Mouse (Mus musculus): Measurements from ENCODE around the gene Gpr155. TPM values are rescaled to one million over a fixed set of nuclear protein-coding genes. Genes with fewer than 3 reads are reported as not detected.

Gene Gpr155
- polyA plus RNA-seq, 1 experiment from 2014 or later, result 9.5 TPM

GRCm38 (mm10) chr2:73351496-73351895 is 34.9 kb downstream of the Gpr155 start:
- ATAC-seq (ENCODE audit: insufficient number of reproducible peaks, insufficient read depth, low FRiP score, low TSS enrichment, low read depth), result no peak

DNA sequence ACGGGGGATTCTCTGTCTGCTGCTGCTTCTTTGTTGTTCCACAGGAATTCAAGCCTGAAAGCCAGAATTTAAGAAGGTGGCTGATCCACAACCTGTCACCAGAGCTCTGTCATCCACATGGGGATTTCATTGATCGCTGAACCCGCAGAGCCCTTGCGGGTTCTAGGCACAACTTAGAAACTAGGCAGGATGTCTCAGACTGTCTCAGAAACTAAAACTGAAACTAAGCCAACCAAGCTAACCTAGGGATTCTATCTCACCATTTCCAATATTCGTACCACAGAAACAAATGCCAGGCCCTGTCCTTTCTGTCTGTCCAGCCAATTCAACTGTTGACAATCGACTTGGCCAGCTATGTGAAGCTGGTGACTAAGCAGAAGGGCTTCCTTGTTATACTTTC is 38.2 kb downstream of the Gpr155 start:
- H3K36me3 ChIP-seq, result no peaks in the 10 kb centered on the region
- no peaks in the 10 kb centered on the region for H3K9me3 ChIP-seq
- H3K4me1 ChIP-seq, result peaks cover 43% of the 10 kb centered on the region
- no peaks in the 10 kb centered on the region for H3K27me3 ChIP-seq
- 81% methylated on average over 6 of the region's 6 CpGs for WGBS
- no peak overlapping the region for H3K9ac ChIP-seq
- no peak for ATAC-seq (ENCODE audit: insufficient number of reproducible peaks, insufficient read depth, low FRiP score, low TSS enrichment, low read depth)
- H3K4me3 ChIP-seq, result no peak overlapping the region
- H3K4me2 ChIP-seq, result no peak overlapping the region
- H3K27ac ChIP-seq, result no peak overlapping the region

More at GRCm38 (mm10) chr2:73351496-73351895, 34.9 kb downstream of the Gpr155 start:
- Histone ChIP-seq H3K27ac (no peak overlapping the region; the same call in 1 of the 2 replicates), H3K9ac (no peak overlapping the region), H3K4me1 (peaks cover 30% of the 10 kb centered on the region), H3K9me3 (no peaks in the 10 kb centered on the region), H3K4me2 (no peak overlapping the region), H3K4me3 (no peak overlapping the region), H3K36me3 (no peaks in the 10 kb centered on the region), H3K27me3 (no peaks in the 10 kb centered on the region)
- whole genome bisulfite sequencing, result 34% methylated on average over 5 of the region's 5 CpGs

DNA sequence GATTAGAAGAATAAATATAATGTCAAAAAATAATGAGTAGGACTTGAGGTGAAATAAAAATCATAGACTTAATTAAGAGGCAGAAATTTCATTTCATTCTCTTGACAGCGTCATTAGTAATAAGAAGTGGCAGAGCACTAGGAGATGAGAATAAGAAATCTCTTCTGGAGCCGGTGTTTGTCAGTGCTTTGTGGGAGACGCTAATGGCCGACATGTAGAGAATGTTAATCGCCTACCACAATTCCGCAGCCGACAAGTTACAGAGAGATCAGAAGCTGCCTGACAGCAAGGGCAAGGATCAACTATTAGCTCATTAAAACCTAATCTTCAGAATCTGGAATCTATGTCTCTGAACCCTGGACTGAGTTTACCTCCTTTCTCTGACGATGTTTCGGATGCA is 38.6 kb downstream of the Gpr155 start:
- H3K4me3 ChIP-seq, result no peak overlapping the region
- H3K4me2 ChIP-seq, result no peak overlapping the region
- H3K36me3 ChIP-seq, result no peaks in the 10 kb centered on the region
- 54% methylated on average over 9 of the region's 9 CpGs for WGBS
- ATAC-seq (ENCODE audit: insufficient number of reproducible peaks, insufficient read depth, low FRiP score, low TSS enrichment, low read depth), result no peak
- H3K9me3 ChIP-seq, result no peaks in the 10 kb centered on the region
- H3K4me1 ChIP-seq, result peaks cover 43% of the 10 kb centered on the region
- H3K27me3 ChIP-seq, result no peaks in the 10 kb centered on the region
- no peak overlapping the region for H3K9ac ChIP-seq
- no peak overlapping the region for H3K27ac ChIP-seq

- Histone ChIP-seq H3K27ac (no peak overlapping the region), H3K9ac (no peak overlapping the region), H3K9me3 (no peaks in the 10 kb centered on the region), H3K27me3 (no peaks in the 10 kb centered on the region), H3K4me3 (no peak overlapping the region), H3K36me3 (no peaks in the 10 kb centered on the region), H3K4me2 (no peak overlapping the region), H3K4me1 (peaks cover 42% of the 10 kb centered on the region)
- WGBS, result 20% methylated on average over 6 of the region's 6 CpGs
- ATAC-seq (ENCODE audit: insufficient number of reproducible peaks, insufficient read depth, low FRiP score, low TSS enrichment, low read depth), result no peak; the same call in 1 of the 2 replicates
Observed at GRCm38 (mm10) chr2:73347136-73347535, 39.2 kb downstream of the Gpr155 start.

DNA sequence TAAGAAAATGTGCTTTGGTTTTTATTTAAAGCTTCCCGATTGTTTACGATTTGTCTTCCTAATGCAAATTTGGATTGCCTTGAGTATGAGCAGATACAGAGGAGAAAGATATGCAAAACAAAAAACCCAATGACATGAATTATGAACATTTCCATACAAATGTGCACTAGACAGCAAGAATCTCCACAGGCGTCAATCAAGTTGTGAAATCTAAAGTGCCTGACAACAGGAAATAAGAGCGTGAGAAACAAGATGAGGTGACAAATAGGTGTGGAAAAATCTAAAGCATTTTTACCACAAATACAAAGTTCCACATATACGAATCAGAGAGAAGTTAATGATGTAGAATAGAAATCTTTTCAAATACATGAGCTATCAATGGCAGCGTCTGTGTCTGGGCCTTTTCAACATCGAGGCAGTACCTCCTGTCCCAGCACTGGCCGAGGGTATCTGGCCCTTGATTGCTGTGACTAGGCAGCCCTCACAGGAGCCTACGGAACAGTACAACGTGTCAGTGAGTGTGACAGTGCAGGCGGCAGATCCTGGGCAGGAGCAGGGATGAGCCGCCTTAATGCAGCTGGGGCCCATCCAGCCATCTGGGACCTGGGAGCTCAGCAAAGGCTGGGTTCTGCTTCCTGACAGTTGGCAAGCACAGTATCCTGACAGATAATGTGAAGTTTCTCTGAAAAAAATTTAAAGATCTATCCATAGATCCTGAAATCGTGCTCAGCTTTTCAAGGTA is 39.9 kb downstream of the Gpr155 start:
- peaks cover 36% of the 10 kb centered on the region for H3K4me1 ChIP-seq
- H3K36me3 ChIP-seq, result no peaks in the 10 kb centered on the region
- H3K27me3 ChIP-seq, result no peaks in the 10 kb centered on the region
- H3K9me3 ChIP-seq, result no peaks in the 10 kb centered on the region
- H3K4me3 ChIP-seq, result no peak overlapping the region
- H3K9ac ChIP-seq, result no peak overlapping the region
- H3K4me2 ChIP-seq, result no peak overlapping the region
- no peak for ATAC-seq (ENCODE audit: insufficient number of reproducible peaks, insufficient read depth, low FRiP score, low TSS enrichment, low read depth)
- WGBS, result 61% methylated on average over 13 of the region's 13 CpGs
- peak overlapping the region; percentile 23; the same call in 1 of the 2 replicates for H3K27ac ChIP-seq

GRCm38 (mm10) chr2:73345204-73345603 is 41.2 kb downstream of the Gpr155 start:
- Histone ChIP-seq H3K4me1 (peaks cover 32% of the 10 kb centered on the region), H3K9ac (no peak overlapping the region), H3K9me3 (no peaks in the 10 kb centered on the region), H3K27ac (0 out of 2 replicates have a peak overlapping the region, but pooled peaks have one; percentile 16), H3K36me3 (no peaks in the 10 kb centered on the region), H3K4me3 (no peak overlapping the region), H3K27me3 (no peaks in the 10 kb centered on the region), H3K4me2 (no peak overlapping the region)
- ATAC-seq (ENCODE audit: insufficient number of reproducible peaks, insufficient read depth, low FRiP score, low TSS enrichment, low read depth), result no peak
- 46% methylated on average over 4 of the region's 4 CpGs for WGBS

GRCm38 (mm10) chr2:73343701-73344100 is 42.7 kb downstream of the Gpr155 start:
- WGBS, result 75% methylated on average over 5 of the region's 5 CpGs
- no peaks in the 10 kb centered on the region for H3K9me3 ChIP-seq
- no peak overlapping the region for H3K9ac ChIP-seq
- H3K4me3 ChIP-seq, result no peak overlapping the region
- no peak overlapping the region for H3K27ac ChIP-seq
- no peaks in the 10 kb centered on the region for H3K36me3 ChIP-seq
- H3K4me1 ChIP-seq, result peaks cover 32% of the 10 kb centered on the region
- H3K27me3 ChIP-seq, result no peaks in the 10 kb centered on the region
- ATAC-seq (ENCODE audit: insufficient number of reproducible peaks, insufficient read depth, low FRiP score, low TSS enrichment, low read depth), result no peak
- no peak overlapping the region for H3K4me2 ChIP-seq

- H3K9ac ChIP-seq, result no peak overlapping the region
- H3K4me3 ChIP-seq, result no peak overlapping the region
- H3K9me3 ChIP-seq, result no peaks in the 10 kb centered on the region
- no peak for ATAC-seq (ENCODE audit: insufficient number of reproducible peaks, insufficient read depth, low FRiP score, low TSS enrichment, low read depth)
- no peaks in the 10 kb centered on the region for H3K36me3 ChIP-seq
- WGBS, result 72% methylated on average over 8 of the region's 8 CpGs
- H3K4me1 ChIP-seq, result no peaks in the 10 kb centered on the region
- no peak overlapping the region for H3K4me2 ChIP-seq
- no peaks in the 10 kb centered on the region for H3K27me3 ChIP-seq
- no peak overlapping the region for H3K27ac ChIP-seq
Observed at GRCm38 (mm10) chr2:73338415-73338814, 48.0 kb downstream of the Gpr155 start.

GRCm38 (mm10) chr2:73335949-73336348 is 50.4 kb downstream of the Gpr155 start:
- ATAC-seq (ENCODE audit: insufficient number of reproducible peaks, insufficient read depth, low FRiP score, low TSS enrichment, low read depth), result no peak
- 84% methylated on average over 3 of the region's 3 CpGs for WGBS
- no peak overlapping the region for H3K27ac ChIP-seq
- no peaks in the 10 kb centered on the region for H3K27me3 ChIP-seq
- H3K9me3 ChIP-seq, result no peaks in the 10 kb centered on the region
- no peak overlapping the region for H3K9ac ChIP-seq
- H3K36me3 ChIP-seq, result no peaks in the 10 kb centered on the region
- H3K4me3 ChIP-seq, result no peak overlapping the region
- no peaks in the 10 kb centered on the region for H3K4me1 ChIP-seq
- no peak overlapping the region for H3K4me2 ChIP-seq

- Histone ChIP-seq H3K4me3 (no peak overlapping the region), H3K9ac (no peak overlapping the region), H3K27me3 (no peaks in the 10 kb centered on the region), H3K4me1 (no peaks in the 10 kb centered on the region), H3K36me3 (no peaks in the 10 kb centered on the region), H3K9me3 (no peaks in the 10 kb centered on the region), H3K27ac (no peak overlapping the region), H3K4me2 (no peak overlapping the region)
- no peak for ATAC-seq (ENCODE audit: insufficient number of reproducible peaks, insufficient read depth, low FRiP score, low TSS enrichment, low read depth)
- WGBS, result 88% methylated on average over 5 of the region's 5 CpGs
Observed at GRCm38 (mm10) chr2:73325871-73326270, 60.5 kb downstream of the Gpr155 start.

- 71% methylated on average over 12 of the region's 12 CpGs for WGBS
- Histone ChIP-seq H3K4me1 (no peaks in the 10 kb centered on the region), H3K36me3 (peaks cover 5% of the 10 kb centered on the region; the same call in 1 of the 2 replicates), H3K4me2 (no peak overlapping the region), H3K27me3 (no peaks in the 10 kb centered on the region), H3K9me3 (no peaks in the 10 kb centered on the region), H3K27ac (no peak overlapping the region), H3K9ac (no peak overlapping the region), H3K4me3 (no peak overlapping the region)
- ATAC-seq (ENCODE audit: insufficient number of reproducible peaks, insufficient read depth, low FRiP score, low TSS enrichment, low read depth), result no peak
Observed at GRCm38 (mm10) chr2:73322991-73323390, 63.4 kb downstream of the Gpr155 start.

DNA sequence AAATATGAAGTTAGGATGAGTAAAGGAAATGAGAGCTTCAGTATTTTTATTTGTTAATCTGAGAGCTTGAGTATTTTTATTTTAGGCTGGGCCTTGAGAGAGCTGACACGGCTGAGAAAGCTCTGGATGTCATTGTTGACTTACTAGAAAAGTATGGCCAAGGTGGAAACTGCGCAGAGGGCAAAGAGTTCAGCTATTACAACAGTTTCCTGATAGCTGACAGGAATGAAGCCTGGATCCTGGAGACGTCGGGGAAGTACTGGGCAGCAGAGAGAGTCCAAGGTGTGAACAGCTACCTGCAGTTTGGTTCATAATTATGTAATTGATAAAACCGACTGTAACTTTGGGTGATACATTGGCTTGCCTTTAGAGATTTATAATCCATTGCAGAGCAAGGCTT is 67.2 kb downstream of the Gpr155 start:
- 87% methylated on average over 5 of the region's 5 CpGs for WGBS
- Histone ChIP-seq H3K9ac (no peak overlapping the region), H3K4me1 (no peaks in the 10 kb centered on the region), H3K9me3 (no peaks in the 10 kb centered on the region), H3K27ac (no peak overlapping the region), H3K4me2 (no peak overlapping the region), H3K4me3 (no peak overlapping the region), H3K36me3 (peaks cover 8% of the 10 kb centered on the region; the same call in 1 of the 2 replicates), H3K27me3 (no peaks in the 10 kb centered on the region)
- ATAC-seq (ENCODE audit: insufficient number of reproducible peaks, insufficient read depth, low FRiP score, low TSS enrichment, low read depth), result no peak

All from embryonic facial prominence, embryonic 13.5 days (tissue).